Mouse (Mus musculus): ENCODE results near the gene Wnt16.
"Not testable (repeated sequence)": the region's sequence is repeated elsewhere in the genome, so short reads cannot be mapped to it uniquely, and the experiment has no call there.

DNA sequence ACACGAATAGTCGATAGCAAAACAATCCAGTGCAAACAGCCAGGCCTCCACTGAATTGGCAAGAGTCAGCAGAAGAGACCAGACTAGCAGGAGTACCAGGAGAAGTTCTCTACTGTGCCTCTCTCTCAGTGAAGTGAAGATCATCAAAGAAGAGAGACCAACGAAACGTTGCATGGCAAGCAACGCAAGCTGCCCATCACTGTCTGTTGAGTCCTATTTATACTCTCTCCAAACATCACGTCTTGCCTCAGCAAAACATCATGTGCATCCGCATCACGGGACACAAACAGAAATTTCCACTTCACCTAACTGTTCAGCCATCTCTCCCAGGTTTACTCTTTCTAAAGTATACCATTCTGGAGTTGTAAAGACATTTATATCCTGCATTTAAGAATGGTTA lies 23.9 kb upstream of the Wnt16 start:
- TF ChIP-seq CTCF (IDR thresholded peaks at IDR 0.05; ENCODE audit: low read depth, low read length); POLR2A (IDR thresholded peaks at IDR 0.05; ENCODE audit: insufficient read depth, low read length); EP300 (IDR thresholded peaks at IDR 0.05; ENCODE audit: insufficient read depth, low read depth, low read length): not testable (repeated sequence)
